Mouse (Mus musculus): ENCODE measurements around the gene Gm12216. TPM values are rescaled to one million over a fixed set of nuclear protein-coding genes. Genes with fewer than 3 reads are reported as not detected.
A peak's percentile ranks its signal among the peaks of the same experiment; 100 is the strongest.

Gm12216 gene
- polyA plus RNA-seq, 1 experiment = 6.9 TPM

DNA sequence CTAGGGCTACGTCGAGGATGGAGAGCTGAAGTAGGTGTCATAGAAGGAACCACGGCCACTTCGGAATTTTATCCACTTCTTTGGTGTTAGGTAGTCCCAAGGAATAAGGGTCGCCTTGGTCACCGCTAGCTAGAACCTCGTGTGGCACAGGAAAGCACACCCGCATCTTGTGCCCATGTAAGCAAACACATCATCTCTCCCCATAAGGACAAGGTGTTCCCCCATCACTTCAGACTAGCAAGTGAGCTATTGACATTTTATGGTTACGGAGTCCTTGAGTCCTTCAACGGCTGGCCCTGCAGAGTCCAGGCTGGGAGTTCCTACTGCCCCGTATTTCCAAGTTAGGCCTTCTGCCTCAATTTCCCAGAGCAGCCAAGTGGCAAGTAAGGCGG, 89.9 kb downstream of the Gm12216 start:
- Histone ChIP-seq H3K4me1 (ENCODE audit: control insufficient read depth, insufficient read depth, insufficient read length) (peaks cover 29% of the 10 kb centered on the region; the same call in 1 of the 2 replicates), H3K27ac (ENCODE audit: insufficient read depth, low read length) (peak overlapping the region; percentile 90), H3K4me3 (ENCODE audit: extremely low read depth, insufficient read depth, insufficient read length) (peak overlapping the region; percentile 56), H3K27me3 (ENCODE audit: control insufficient read depth, insufficient read depth, low read length) (no peaks in the 10 kb centered on the region), H3K36me3 (ENCODE audit: control insufficient read depth, insufficient read depth, low read length) (peaks cover 25% of the 10 kb centered on the region)
- DNase-seq (ENCODE audit: low read depth in 1 of 2, low spot score in 2 of 2) = no peak
- WGBS = 47% methylated on average over 12 of the region's 12 CpGs
- TF ChIP-seq CTCF (IDR thresholded peaks at IDR 0.05; ENCODE audit: extremely low read depth, insufficient read depth, insufficient read length, insufficient replicate concordance) = no peak
- no peak for TF ChIP-seq POLR2A (IDR thresholded peaks at IDR 0.05; ENCODE audit: low read depth, low read length)

DNA sequence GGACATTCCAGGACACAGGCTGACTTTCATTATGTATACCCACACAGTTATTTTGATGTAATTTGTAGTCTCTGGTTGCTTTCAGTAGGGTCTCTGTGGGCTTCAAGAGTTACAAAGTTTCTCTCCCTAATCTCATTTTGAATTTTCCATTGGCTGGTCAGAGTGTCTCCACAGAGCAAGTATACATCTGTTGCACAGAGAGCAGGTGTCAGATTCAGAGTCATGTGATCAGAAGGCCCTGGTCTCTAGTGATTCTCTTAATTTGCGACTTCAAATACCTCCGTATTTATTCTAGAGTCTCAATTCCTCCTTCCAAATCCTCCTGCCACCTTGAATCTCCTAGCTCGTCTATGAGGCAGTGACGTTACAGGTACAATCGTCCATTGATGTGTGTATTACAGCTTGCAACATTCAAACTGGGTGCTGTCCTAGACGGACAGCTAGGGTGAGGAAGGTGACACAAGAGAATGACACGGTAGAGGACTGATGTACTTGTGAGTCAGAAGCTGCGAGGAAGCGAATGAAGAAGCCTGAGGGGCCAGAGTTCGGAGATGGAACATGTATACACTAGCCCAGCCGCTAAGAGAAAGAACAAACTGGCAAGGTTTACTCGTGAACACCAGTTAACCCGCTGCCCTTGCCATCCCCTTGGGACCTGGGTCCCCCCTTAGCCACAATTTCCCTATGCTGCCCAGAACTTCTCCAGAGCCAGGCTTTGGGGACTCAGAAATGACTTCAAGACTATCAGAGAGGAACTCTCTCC, 90.5 kb downstream of the Gm12216 start:
- Histone ChIP-seq H3K27me3 (ENCODE audit: control insufficient read depth, insufficient read depth, low read length) (no peaks in the 10 kb centered on the region), H3K4me3 (ENCODE audit: extremely low read depth, insufficient read depth, insufficient read length) (no peak overlapping the region), H3K4me1 (ENCODE audit: control insufficient read depth, insufficient read depth, insufficient read length) (peaks cover 27% of the 10 kb centered on the region; the same call in 1 of the 2 replicates), H3K27ac (ENCODE audit: insufficient read depth, low read length) (peak overlapping the region; percentile 90), H3K36me3 (ENCODE audit: control insufficient read depth, insufficient read depth, low read length) (peaks cover 20% of the 10 kb centered on the region)
- DNase-seq (ENCODE audit: low read depth in 1 of 2, low spot score in 2 of 2) = no peak
- TF ChIP-seq CTCF (IDR thresholded peaks at IDR 0.05; ENCODE audit: extremely low read depth, insufficient read depth, insufficient read length, insufficient replicate concordance) (no peak), POLR2A (IDR thresholded peaks at IDR 0.05; ENCODE audit: low read depth, low read length) (no peak)
- WGBS = 38% methylated on average over 13 of the region's 13 CpGs

DNA sequence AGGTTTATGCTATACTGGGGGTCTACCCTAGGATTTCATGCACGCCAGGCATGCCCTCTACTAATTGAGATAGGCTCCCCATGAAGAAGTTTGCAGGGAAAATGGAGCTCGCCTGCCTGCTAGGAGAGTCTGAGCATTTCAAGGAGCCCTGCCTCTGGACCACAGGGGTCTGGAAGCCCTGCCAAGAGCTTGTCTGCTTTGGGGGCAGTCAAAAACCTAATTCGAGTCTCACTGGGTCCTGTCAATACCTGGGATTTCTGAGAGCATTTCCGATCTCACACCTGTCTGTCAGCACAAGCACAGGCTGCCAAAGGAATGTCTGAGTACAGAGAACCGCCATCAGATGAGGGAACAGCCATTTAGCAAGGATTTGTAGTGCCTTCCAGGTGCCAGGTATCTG, 94.5 kb downstream of the Gm12216 start:
- no peak for DNase-seq (ENCODE audit: low read depth in 1 of 2, low spot score in 2 of 2)
- no peak for TF ChIP-seq CTCF (IDR thresholded peaks at IDR 0.05; ENCODE audit: extremely low read depth, insufficient read depth, insufficient read length, insufficient replicate concordance)
- no peaks in the 10 kb centered on the region for H3K27me3 ChIP-seq (ENCODE audit: control insufficient read depth, insufficient read depth, low read length)
- no peak overlapping the region for H3K4me3 ChIP-seq (ENCODE audit: extremely low read depth, insufficient read depth, insufficient read length)
- no peaks in the 10 kb centered on the region for H3K36me3 ChIP-seq (ENCODE audit: control insufficient read depth, insufficient read depth, low read length)
- 92% methylated on average over 5 of the region's 5 CpGs for WGBS
- peaks cover 13% of the 10 kb centered on the region; the same call in 1 of the 2 replicates for H3K4me1 ChIP-seq (ENCODE audit: control insufficient read depth, insufficient read depth, insufficient read length)
- peak overlapping the region; percentile 99; the same call in 1 of the 2 replicates for H3K27ac ChIP-seq (ENCODE audit: insufficient read depth, low read length)

DNA sequence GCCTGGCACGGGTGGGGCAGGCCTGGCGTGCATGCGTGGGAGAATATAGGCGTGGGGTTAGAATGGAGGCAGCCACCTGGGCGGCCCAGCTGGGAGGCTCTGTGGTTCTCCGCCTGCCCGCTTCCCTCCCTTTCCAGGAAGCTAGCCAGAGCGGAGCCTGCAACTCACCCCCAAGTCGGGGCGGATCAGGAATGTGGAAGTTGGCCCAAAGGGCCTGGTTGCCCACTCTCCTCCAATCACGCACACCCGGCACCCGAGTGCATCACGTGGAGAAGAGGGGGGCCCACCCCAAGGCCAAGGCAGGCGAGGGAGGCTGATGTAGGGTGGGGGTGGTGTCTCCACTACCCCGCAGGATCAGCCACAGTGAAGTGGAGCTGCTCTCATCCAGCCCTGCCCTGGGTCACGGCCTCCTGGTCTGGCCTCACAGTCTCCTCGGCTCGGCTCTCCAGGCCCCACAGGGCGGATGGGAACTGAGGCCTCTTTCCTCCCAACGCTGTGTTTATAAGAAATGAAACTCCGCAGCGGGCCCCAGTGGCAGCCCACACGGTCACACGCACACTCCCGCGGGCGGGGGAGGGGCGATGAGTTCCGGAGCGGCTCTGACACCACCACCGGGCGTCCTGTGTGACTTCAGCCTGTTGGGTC, 95.4 kb downstream of the Gm12216 start:
- Histone ChIP-seq H3K36me3 (ENCODE audit: control insufficient read depth, insufficient read depth, low read length) (no peaks in the 10 kb centered on the region), H3K27ac (ENCODE audit: insufficient read depth, low read length) (peak overlapping the region; percentile 99), H3K27me3 (ENCODE audit: control insufficient read depth, insufficient read depth, low read length) (no peaks in the 10 kb centered on the region), H3K4me1 (ENCODE audit: control insufficient read depth, insufficient read depth, insufficient read length) (peaks cover 10% of the 10 kb centered on the region; the same call in 1 of the 2 replicates), H3K4me3 (ENCODE audit: extremely low read depth, insufficient read depth, insufficient read length) (peak overlapping the region; percentile 61)
- TF ChIP-seq POLR2A (IDR thresholded peaks at IDR 0.05; ENCODE audit: low read depth, low read length) (peak; percentile 90), CTCF (IDR thresholded peaks at IDR 0.05; ENCODE audit: extremely low read depth, insufficient read depth, insufficient read length, insufficient replicate concordance) (peak; percentile 47; the same call in 1 of the 2 replicates)
- DNase-seq (ENCODE audit: low read depth in 1 of 2, low spot score in 2 of 2) = peak; percentile 90 to 95
- WGBS = under 1% methylated on average over 33 of the region's 33 CpGs

DNA sequence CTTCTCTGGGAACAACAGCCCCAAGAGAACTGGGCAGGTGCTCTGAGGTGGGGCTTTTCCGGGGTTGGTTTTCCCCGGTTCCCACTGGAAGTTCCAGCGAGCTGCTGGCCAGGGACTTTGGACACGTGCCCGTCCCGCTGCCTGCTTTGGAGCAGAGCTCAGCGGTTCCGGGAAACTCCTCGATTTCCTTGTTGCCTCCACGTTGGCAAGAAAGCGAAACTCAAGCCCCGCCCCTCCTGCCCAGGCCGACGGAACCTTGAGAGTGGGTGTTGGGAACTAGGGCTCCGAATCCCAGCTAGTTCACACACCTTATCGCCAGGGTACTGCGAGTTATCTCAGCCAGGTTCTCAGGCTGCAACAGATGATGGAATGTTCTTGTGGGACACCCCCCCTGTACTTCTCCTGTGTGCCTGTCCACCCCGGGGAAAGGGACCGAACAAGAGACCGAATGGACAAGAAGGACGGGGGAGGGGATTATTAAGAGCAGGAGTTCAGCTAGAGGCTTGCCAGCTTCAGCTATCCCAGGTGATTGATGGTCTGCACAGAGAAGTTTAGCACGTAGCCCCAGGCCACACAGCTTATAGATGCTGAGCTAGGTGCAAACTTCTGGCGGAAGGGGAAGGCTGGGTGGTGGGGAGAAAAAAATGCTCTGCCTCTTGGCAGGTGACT, 96.1 kb downstream of the Gm12216 start:
- no peaks in the 10 kb centered on the region for H3K36me3 ChIP-seq (ENCODE audit: control insufficient read depth, insufficient read depth, low read length)
- H3K27me3 ChIP-seq (ENCODE audit: control insufficient read depth, insufficient read depth, low read length) = no peaks in the 10 kb centered on the region
- H3K4me1 ChIP-seq (ENCODE audit: control insufficient read depth, insufficient read depth, insufficient read length) = peaks cover 10% of the 10 kb centered on the region; the same call in 1 of the 2 replicates
- H3K27ac ChIP-seq (ENCODE audit: insufficient read depth, low read length) = peak overlapping the region; percentile 99
- DNase-seq (ENCODE audit: low read depth in 1 of 2, low spot score in 2 of 2) = peak in 1 of 2 experiments; percentile 71
- TF ChIP-seq CTCF (IDR thresholded peaks at IDR 0.05; ENCODE audit: extremely low read depth, insufficient read depth, insufficient read length, insufficient replicate concordance) (no peak), POLR2A (IDR thresholded peaks at IDR 0.05; ENCODE audit: low read depth, low read length) (no peak; the same call in 1 of the 2 replicates)
- WGBS = 2% methylated on average over 23 of the region's 23 CpGs
- H3K4me3 ChIP-seq (ENCODE audit: extremely low read depth, insufficient read depth, insufficient read length) = peak overlapping the region; percentile 61

DNA sequence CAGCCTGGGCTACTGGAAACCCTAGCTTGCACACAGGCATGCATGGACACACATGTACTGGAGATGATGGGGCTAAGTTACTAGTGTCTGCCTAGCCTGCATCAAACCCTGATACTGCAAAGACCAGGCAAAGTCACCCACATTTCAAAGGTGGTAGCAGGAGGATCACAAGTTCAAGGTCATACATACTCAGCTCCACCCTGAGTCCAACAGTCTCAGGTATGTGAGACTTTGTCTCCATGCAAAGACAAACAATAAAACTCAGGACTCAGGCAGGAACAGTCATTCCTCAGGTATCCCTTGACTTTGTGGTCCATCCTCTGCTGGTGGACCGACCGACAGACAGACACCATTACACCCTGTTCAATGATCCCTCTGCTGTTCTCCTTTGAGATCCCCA, 96.6 kb downstream of the Gm12216 start:
- peak overlapping the region; percentile 99 for H3K27ac ChIP-seq (ENCODE audit: insufficient read depth, low read length)
- peaks cover 10% of the 10 kb centered on the region; the same call in 1 of the 2 replicates for H3K4me1 ChIP-seq (ENCODE audit: control insufficient read depth, insufficient read depth, insufficient read length)
- TF ChIP-seq CTCF (IDR thresholded peaks at IDR 0.05; ENCODE audit: extremely low read depth, insufficient read depth, insufficient read length, insufficient replicate concordance) = no peak
- no peak for TF ChIP-seq POLR2A (IDR thresholded peaks at IDR 0.05; ENCODE audit: low read depth, low read length)
- H3K27me3 ChIP-seq (ENCODE audit: control insufficient read depth, insufficient read depth, low read length) = no peaks in the 10 kb centered on the region
- no peak for DNase-seq (ENCODE audit: low read depth in 1 of 2, low spot score in 2 of 2)
- peak overlapping the region; percentile 61; the same call in 1 of the 2 replicates for H3K4me3 ChIP-seq (ENCODE audit: extremely low read depth, insufficient read depth, insufficient read length)
- no peaks in the 10 kb centered on the region for H3K36me3 ChIP-seq (ENCODE audit: control insufficient read depth, insufficient read depth, low read length)
- WGBS = 49% methylated on average over 2 of the region's 2 CpGs

Data from spleen, adult 2 months (tissue).